Mouse (Mus musculus) cerebellum, adult 9-10 months (tissue): Measurements from ENCODE around the gene Leng1.
A peak's percentile ranks its signal among the peaks of the same experiment; 100 is the strongest.

Experiments used
- DNase-seq: peaks from one replicate; pipeline ENCODE4 v3.0.0; 2022

Gene Leng1

DNA sequence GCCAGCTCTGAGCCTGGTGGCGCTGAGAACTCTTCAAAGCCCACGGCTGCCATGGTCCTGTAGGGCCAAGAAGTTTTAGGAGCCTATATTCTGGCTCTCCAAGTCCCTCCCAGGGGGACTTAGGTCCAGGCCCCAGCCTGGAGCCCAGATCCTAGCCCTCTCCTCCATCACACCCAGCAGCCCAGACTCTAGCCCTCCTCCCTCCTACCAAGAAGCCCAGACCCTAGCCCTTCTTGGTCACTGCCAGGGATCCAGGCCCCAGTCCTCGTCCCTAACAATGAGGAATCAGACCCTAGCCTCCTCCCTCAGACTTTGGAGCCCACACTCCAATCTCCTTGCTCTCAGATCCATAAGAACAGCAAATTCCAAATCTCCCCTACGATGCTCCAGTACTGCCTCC lies 36.6 kb downstream of the Leng1 start:
- peak; percentile 60 for DNase-seq

DNA sequence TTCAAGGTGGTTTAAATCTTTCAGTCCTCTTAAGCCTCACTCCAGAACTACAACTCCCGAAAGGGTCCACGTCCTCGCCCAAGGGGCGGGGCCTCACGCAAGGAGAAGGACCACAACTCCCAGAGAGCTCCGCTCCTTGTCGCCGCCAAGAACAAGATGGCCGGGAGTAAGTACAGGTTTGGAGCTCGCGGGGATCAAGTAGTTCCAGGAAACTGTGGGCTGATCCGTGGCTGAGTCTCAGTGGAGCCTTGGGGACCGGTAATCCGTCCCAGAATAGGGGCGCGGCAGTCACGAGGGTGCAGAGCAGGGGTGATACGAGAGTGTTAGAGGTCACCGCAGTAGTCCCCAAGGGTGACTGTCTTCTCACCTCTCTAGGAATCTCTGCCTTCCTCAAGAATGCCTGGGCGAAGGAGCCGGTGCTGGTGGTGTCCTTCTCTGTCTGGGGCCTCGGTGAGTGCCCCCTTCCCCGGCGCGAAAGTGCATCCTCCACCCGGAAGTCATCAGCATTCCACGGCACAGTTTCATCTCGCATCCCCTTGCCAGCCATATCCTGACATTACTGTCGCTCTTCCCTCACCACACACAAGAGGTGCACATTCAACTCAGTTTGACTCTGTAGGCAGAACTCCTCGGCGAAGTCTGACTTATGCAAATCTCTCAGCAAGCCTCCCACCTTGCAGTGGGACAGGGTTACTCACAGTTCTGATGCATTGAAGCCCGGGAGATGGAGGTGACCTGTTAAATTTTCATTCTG lies 48.2 kb downstream of the Leng1 start, which contains the start of gene Ndufa3:
TSS of gene Ndufa3 (plus strand) at position 132 of the 754 bp plus-strand sequence.
- DNase-seq, result peak; percentile 92

DNA sequence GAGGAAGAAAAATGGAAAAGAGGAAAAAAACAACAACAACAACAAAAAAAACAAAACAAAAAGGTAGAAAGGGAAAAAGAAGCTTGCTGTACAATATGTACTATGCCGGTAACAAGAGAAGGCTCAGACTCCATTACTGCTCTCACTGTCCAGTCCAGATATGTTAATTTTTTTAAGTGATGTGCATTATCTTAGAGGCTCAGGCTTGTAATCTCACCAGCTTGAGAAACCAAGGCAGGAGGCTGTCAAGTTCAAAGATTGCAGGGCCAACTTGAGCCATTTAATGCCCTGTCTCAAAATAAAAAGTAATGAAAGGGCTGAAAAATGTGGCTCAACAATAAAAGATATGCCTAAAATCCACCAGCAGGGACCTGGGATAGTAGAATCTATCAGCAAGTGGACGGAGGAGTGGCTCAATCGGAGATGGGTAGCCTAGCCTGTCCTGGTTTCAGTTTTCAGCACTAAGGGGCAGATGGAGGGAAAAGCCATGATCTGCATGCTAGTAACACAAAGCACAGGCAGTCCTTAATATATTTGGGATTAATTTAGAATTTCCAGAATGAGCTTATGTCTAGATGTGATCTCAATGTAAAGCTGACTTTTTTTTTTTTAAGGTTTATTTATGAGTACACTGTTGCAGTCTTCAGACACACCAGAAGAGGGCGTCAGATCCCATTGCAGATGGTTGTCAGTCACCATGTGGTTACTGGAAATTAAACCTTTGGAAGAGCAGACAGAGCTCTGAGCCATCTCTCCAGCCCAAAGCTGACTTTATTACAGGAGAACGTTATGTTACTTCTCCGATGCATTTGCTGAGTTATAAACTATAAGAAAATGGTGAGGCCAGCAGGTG lies 49.0 kb downstream of the Leng1 start:
- DNase-seq, result no peak

DNA sequence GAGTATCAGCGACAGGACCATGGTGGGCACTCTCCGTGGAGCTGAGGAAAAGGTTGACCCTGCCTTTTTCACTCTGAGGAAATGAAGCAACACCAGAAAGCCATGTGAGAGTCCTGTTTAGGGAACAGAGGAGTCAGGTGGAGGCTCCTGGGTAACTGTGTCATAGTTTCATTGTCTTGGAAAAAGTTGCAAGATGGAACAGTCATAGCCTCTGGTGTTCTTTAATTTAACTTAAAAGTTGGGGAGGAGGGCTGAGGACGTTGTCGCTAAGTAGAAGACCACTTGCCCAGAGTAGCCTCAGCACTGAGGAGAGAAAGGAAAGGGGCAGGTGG lies 49.6 kb downstream of the Leng1 start, which contains the start of gene Oscar:
TSS of gene Oscar (minus strand) at position 101 of the 332 bp plus-strand sequence.
- DNase-seq, result no peak

DNA sequence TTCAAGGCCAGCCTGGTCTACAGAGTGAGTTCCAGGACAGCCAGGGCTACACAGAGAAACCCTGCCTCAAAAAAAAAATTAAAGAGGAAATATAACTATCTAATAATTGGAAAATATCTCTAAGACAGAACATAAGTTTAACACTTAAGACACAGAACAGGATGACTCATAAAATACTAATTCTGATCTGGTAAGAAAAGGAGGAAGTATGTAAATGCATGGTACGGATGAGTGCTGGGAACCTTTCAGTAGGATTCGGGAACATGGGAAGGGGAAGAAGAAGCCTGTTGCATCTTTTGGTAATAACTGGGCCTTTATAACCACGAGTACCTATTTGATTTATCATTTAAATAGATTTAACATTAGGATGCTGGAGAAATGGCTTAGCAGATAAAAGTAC lies 51.6 kb downstream of the Leng1 start:
- no peak for DNase-seq

DNA sequence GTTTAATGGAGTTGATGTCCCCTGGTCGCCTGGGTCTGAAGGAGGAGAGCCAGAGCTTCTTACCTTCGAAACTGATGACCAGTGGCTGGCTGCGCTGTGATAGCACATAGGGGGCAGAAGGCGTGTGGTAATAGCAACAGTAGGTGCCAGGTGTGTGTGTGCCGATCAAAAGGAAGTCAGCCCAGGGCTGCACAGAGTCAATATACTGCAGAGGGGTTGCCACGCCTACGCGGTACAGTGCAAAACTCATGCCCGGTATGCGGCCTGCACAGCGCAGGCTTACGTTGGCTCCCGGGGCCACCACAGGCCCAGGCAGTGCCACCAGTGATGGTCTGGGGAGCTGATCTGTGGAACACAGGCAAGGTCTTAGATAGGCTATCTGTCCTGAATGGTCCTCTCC lies 54.6 kb downstream of the Leng1 start:
- DNase-seq, result no peak

DNA sequence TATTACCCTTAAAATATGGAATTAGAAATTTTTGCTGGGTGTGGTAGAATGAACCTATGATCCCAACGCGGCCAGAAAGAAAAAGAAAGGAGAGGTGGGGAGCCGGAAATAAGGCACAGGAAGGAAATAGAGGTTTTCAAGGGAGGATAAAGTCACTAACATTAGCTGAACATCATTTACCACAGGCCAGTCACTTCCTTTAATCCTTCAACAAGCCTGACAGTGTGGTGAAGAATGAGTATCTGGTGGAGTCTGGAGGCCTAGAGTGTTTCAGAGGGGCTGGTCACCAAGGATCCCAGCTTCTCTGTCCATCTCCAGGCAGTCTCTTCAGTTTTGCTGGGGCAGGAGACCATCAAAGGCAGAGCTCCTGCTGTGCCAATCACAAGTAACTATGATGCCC lies 55.2 kb downstream of the Leng1 start:
- no peak for DNase-seq
